Mouse (Mus musculus): ENCODE data around the gene Il6ra.

GRCm38 (mm10) chr3:89911207-89911606 lies 1.8 kb downstream of the Il6ra start:
- no peak for TF ChIP-seq EP300 (IDR thresholded peaks at IDR 0.05; ENCODE audit: low read depth)
- TF ChIP-seq CTCF (IDR thresholded peaks at IDR 0.05; ENCODE audit: low read depth), result no peak
